Mouse (Mus musculus): ENCODE data around the gene 1600014C23Rik.

The 1600014C23Rik gene

GRCm38 (mm10) chr17:45752053-45752452, 18.4 kb upstream of the 1600014C23Rik start:
- no peak for DNase-seq (ENCODE audit: low read depth)

- no peak for DNase-seq (ENCODE audit: low read depth)
Observed at GRCm38 (mm10) chr17:45751359-45751758, 17.7 kb upstream of the 1600014C23Rik start.

GRCm38 (mm10) chr17:45749100-45749499, 15.5 kb upstream of the 1600014C23Rik start:
- DNase-seq (ENCODE audit: low read depth): peak; percentile 72

GRCm38 (mm10) chr17:45747858-45748785, 14.5 kb upstream of the 1600014C23Rik start:
- peak; percentile 61 for DNase-seq (ENCODE audit: low read depth)

- DNase-seq (ENCODE audit: low read depth): no peak
Observed at GRCm38 (mm10) chr17:45747293-45747692, 13.6 kb upstream of the 1600014C23Rik start.

- DNase-seq (ENCODE audit: low read depth): peak; percentile 70
Observed at GRCm38 (mm10) chr17:45746755-45747154, 13.1 kb upstream of the 1600014C23Rik start.

GRCm38 (mm10) chr17:45745629-45746028, 12.0 kb upstream of the 1600014C23Rik start:
- DNase-seq (ENCODE audit: low read depth): peak; percentile 67

GRCm38 (mm10) chr17:45742371-45743147, 8.9 kb upstream of the 1600014C23Rik start:
- DNase-seq (ENCODE audit: low read depth): peak; percentile 49

GRCm38 (mm10) chr17:45737078-45737601, 3.5 kb upstream of the 1600014C23Rik start:
- no peak for DNase-seq (ENCODE audit: low read depth)

GRCm38 (mm10) chr17:45736311-45737077, 2.9 kb upstream of the 1600014C23Rik start:
- DNase-seq (ENCODE audit: low read depth): peak; percentile 83

GRCm38 (mm10) chr17:45735382-45736310, 2.0 kb upstream of the 1600014C23Rik start:
- peak; percentile 89 for DNase-seq (ENCODE audit: low read depth)

GRCm38 (mm10) chr17:45734881-45735280, 1.2 kb upstream of the 1600014C23Rik start:
- peak; percentile 55 for DNase-seq (ENCODE audit: low read depth)

- no peak for DNase-seq (ENCODE audit: low read depth)
Observed at GRCm38 (mm10) chr17:45734333-45734732, 689 bp upstream of the 1600014C23Rik start.

GRCm38 (mm10) chr17:45733038-45733734, 458 bp downstream of the 1600014C23Rik start:
- no peak for DNase-seq (ENCODE audit: low read depth)

- peak; percentile 93 for DNase-seq (ENCODE audit: low read depth)
Observed at GRCm38 (mm10) chr17:45731172-45731864, 2.3 kb downstream of the 1600014C23Rik start.

GRCm38 (mm10) chr17:45730696-45731095, 2.9 kb downstream of the 1600014C23Rik start:
- DNase-seq (ENCODE audit: low read depth): no peak

- no peak for DNase-seq (ENCODE audit: low read depth)
Observed at GRCm38 (mm10) chr17:45729387-45729786, 4.3 kb downstream of the 1600014C23Rik start.

GRCm38 (mm10) chr17:45727983-45728723, 5.5 kb downstream of the 1600014C23Rik start:
- no peak for DNase-seq (ENCODE audit: low read depth)

- DNase-seq (ENCODE audit: low read depth): no peak
Observed at GRCm38 (mm10) chr17:45727481-45727880, 6.2 kb downstream of the 1600014C23Rik start.

Measured in NIH3T3 (cell line).